Mouse (Mus musculus) embryonic fibroblast, embryonic 13.5 days (primary cell): ENCODE data around the gene Ros1.

Source experiments
- CTCF ChIP-seq: IDR thresholded peaks from 2 replicates; pipeline ENCODE4 v1.5.1; 2011; ENCODE audit warnings: mild to moderate bottlenecking, control low read depth, low read length, moderate library complexity, borderline replicate concordance; ENCODE audit not compliant: insufficient read depth
- POLR2A ChIP-seq: IDR thresholded peaks from 2 replicates; pipeline ENCODE4 v1.6.1; 2011; ENCODE audit warnings: low read depth, mild to moderate bottlenecking, control low read depth, low read length, moderate library complexity

DNA sequence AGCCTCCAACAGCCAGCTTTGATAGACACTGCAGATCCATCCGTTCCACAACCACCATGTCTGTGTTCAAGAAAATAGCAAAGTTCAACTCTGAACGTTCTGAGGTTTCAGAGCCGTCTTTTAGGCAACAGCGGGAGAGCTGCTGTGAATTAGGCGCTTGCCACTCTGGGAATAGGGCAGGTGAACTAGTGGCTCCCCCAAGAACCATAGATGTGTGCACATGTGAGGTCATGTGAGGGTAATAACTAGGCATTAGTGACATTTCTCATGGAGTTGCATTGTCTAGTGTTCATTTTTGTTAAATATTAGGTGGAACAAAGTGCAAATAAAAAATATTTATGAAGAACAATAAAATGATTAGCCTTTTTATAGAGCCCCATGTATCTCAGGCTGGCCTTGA, 47.0 kb upstream of the Ros1 start:
- TF ChIP-seq POLR2A (no peak), CTCF (no peak)
